Mouse (Mus musculus) neural tube, embryonic 12.5 days (tissue): ENCODE measurements at regions not wholly inside any gene's neighbourhood (a gene's known extent, or its start where the extent isn't known, plus 50 kb on each side); places are given as distances from the start of the nearest gene placed in this dataset.

Source experiments
- ATAC-seq: fragments of 200-750 bp; cut with Nextera tagmentation; 2 replicates; pipeline ENCODE4 v1.8.0; 2017; ENCODE audit warnings: low read depth, mild to moderate bottlenecking, moderate TSS enrichment, moderate library complexity; ENCODE audit not compliant: low FRiP score
- H3K27ac ChIP-seq: fragments of 300-500 bp; sonication (generic); 2 replicates; pipeline ENCODE4 v1.5.1; 2016
- H3K27me3 ChIP-seq: fragments of 300-500 bp; sonication (generic); replicated peaks from 2 replicates; pipeline ENCODE4 v1.6.1; 2016; ENCODE audit warnings: mild to moderate bottlenecking
- H3K36me3 ChIP-seq: fragments of 300-500 bp; sonication (generic); 2 replicates; pipeline ENCODE4 v1.6.1; 2016; ENCODE audit warnings: mild to moderate bottlenecking
- H3K4me1 ChIP-seq: fragments of 300-500 bp; sonication (generic); 2 replicates; pipeline ENCODE4 v1.6.1; 2016
- H3K4me2 ChIP-seq: fragments of 300-500 bp; sonication (generic); replicated peaks from 2 replicates; pipeline ENCODE4 v1.6.1; 2016; ENCODE audit warnings: mild to moderate bottlenecking
- H3K4me3 ChIP-seq: fragments of 300-500 bp; sonication (generic); 2 replicates; pipeline ENCODE4 v1.5.1; 2016
- H3K9ac ChIP-seq: fragments of 300-500 bp; sonication (generic); 2 replicates; pipeline ENCODE4 v1.6.1; 2016; ENCODE audit warnings: mild to moderate bottlenecking
- H3K9me3 ChIP-seq: fragments of 300-500 bp; sonication (generic); 2 replicates; pipeline ENCODE4 v1.6.1; 2016; ENCODE audit warnings: mild to moderate bottlenecking
- WGBS: fragments of 180-500 bp; shearing (Covaris S2); methylation state at CpG from one replicate; pipeline ENCODE4 v1.1.7; 2016; 5-methylcytosine and 5-hydroxymethylcytosine counted together

- Histone ChIP-seq H3K27me3 (no peaks in the 10 kb centered on the region), H3K4me1 (peaks cover 15% of the 10 kb centered on the region), H3K36me3 (no peaks in the 10 kb centered on the region), H3K27ac (no peak overlapping the region), H3K9ac (no peak overlapping the region), H3K4me2 (no peak overlapping the region), H3K4me3 (no peak overlapping the region), H3K9me3 (no peaks in the 10 kb centered on the region)
- no peak for ATAC-seq
- WGBS: 52% methylated on average over 9 of the region's 9 CpGs
Observed at GRCm38 (mm10) chr3:147081763-147082162, 229.6 kb downstream of the Ttll7 start.

- Histone ChIP-seq H3K4me3 (no peak overlapping the region), H3K4me2 (peak overlapping the region; percentile 47; the same call in 1 of the 2 replicates)
- peak; percentile 78; the same call in 1 of the 2 replicates for ATAC-seq
Observed at GRCm38 (mm10) chr3:147082255-147082943, 230.2 kb downstream of the Ttll7 start.

GRCm38 (mm10) chr3:147083374-147083773 lies 231.2 kb downstream of the Ttll7 start:
- Histone ChIP-seq H3K4me3 (no peak overlapping the region), H3K9me3 (no peaks in the 10 kb centered on the region), H3K4me2 (peak overlapping the region; percentile 47), H3K27ac (no peak overlapping the region), H3K4me1 (peaks cover 15% of the 10 kb centered on the region), H3K27me3 (no peaks in the 10 kb centered on the region), H3K9ac (no peak overlapping the region), H3K36me3 (no peaks in the 10 kb centered on the region)
- peak; percentile 56 for ATAC-seq
- 11% methylated on average over 11 of the region's 11 CpGs for WGBS

More at GRCm38 (mm10) chr3:147082255-147082943, 230.2 kb downstream of the Ttll7 start:
- no peaks in the 10 kb centered on the region for H3K27me3 ChIP-seq
- no peaks in the 10 kb centered on the region for H3K9me3 ChIP-seq
- no peak overlapping the region for H3K9ac ChIP-seq
- H3K36me3 ChIP-seq: no peaks in the 10 kb centered on the region
- H3K4me1 ChIP-seq: peaks cover 15% of the 10 kb centered on the region
- 11% methylated on average over 7 of the region's 7 CpGs for WGBS
- no peak overlapping the region for H3K27ac ChIP-seq

GRCm38 (mm10) chr3:147083823-147084222 lies 231.7 kb downstream of the Ttll7 start:
- Histone ChIP-seq H3K9ac (no peak overlapping the region), H3K27me3 (no peaks in the 10 kb centered on the region), H3K36me3 (no peaks in the 10 kb centered on the region), H3K4me2 (peak overlapping the region; percentile 47), H3K4me3 (no peak overlapping the region), H3K9me3 (no peaks in the 10 kb centered on the region), H3K27ac (no peak overlapping the region), H3K4me1 (peaks cover 15% of the 10 kb centered on the region)
- ATAC-seq: no peak
- 34% methylated on average over 4 of the region's 4 CpGs for WGBS

GRCm38 (mm10) chr3:147084624-147085189 lies 232.5 kb downstream of the Ttll7 start:
- Histone ChIP-seq H3K4me3 (no peak overlapping the region), H3K4me1 (peaks cover 15% of the 10 kb centered on the region), H3K9ac (no peak overlapping the region), H3K27me3 (no peaks in the 10 kb centered on the region), H3K27ac (no peak overlapping the region), H3K4me2 (no peak overlapping the region), H3K9me3 (no peaks in the 10 kb centered on the region), H3K36me3 (no peaks in the 10 kb centered on the region)
- WGBS: 37% methylated on average over 9 of the region's 9 CpGs
- no peak for ATAC-seq

GRCm38 (mm10) chr3:147088171-147088570 lies 236.0 kb downstream of the Ttll7 start:
- H3K9me3 ChIP-seq: no peaks in the 10 kb centered on the region
- H3K4me3 ChIP-seq: no peak overlapping the region
- 88% methylated on average over 6 of the region's 6 CpGs for WGBS
- peaks cover 6% of the 10 kb centered on the region for H3K4me1 ChIP-seq
- no peak overlapping the region for H3K9ac ChIP-seq
- H3K27me3 ChIP-seq: no peaks in the 10 kb centered on the region
- no peak overlapping the region for H3K27ac ChIP-seq
- H3K36me3 ChIP-seq: no peaks in the 10 kb centered on the region
- no peak for ATAC-seq
- H3K4me2 ChIP-seq: no peak overlapping the region

GRCm38 (mm10) chr3:147089716-147090115 lies 237.5 kb downstream of the Ttll7 start:
- H3K36me3 ChIP-seq: no peaks in the 10 kb centered on the region
- no peak overlapping the region for H3K27ac ChIP-seq
- 72% methylated on average over 10 of the region's 10 CpGs for WGBS
- H3K4me1 ChIP-seq: no peaks in the 10 kb centered on the region; the same call in 1 of the 2 replicates
- H3K4me2 ChIP-seq: no peak overlapping the region
- no peaks in the 10 kb centered on the region for H3K27me3 ChIP-seq
- no peak overlapping the region for H3K4me3 ChIP-seq
- no peaks in the 10 kb centered on the region for H3K9me3 ChIP-seq
- ATAC-seq: no peak
- H3K9ac ChIP-seq: no peak overlapping the region

- Histone ChIP-seq H3K9ac (no peak overlapping the region), H3K4me3 (no peak overlapping the region), H3K4me2 (no peak overlapping the region), H3K36me3 (no peaks in the 10 kb centered on the region), H3K27ac (no peak overlapping the region), H3K4me1 (no peaks in the 10 kb centered on the region), H3K27me3 (no peaks in the 10 kb centered on the region), H3K9me3 (no peaks in the 10 kb centered on the region)
- 69% methylated on average over 8 of the region's 8 CpGs for WGBS
- ATAC-seq: peak; percentile 34; the same call in 1 of the 2 replicates
Observed at GRCm38 (mm10) chr3:147092188-147093075, 240.3 kb downstream of the Ttll7 start.

- peaks cover 1% of the 10 kb centered on the region; the same call in 1 of the 2 replicates for H3K4me1 ChIP-seq
- no peak overlapping the region for H3K4me3 ChIP-seq
- ATAC-seq: peak; percentile 34; the same call in 1 of the 2 replicates
- no peak overlapping the region for H3K4me2 ChIP-seq
- no peaks in the 10 kb centered on the region for H3K9me3 ChIP-seq
- no peak overlapping the region for H3K9ac ChIP-seq
- no peak overlapping the region for H3K27ac ChIP-seq
- no peaks in the 10 kb centered on the region for H3K36me3 ChIP-seq
- 64% methylated on average over 5 of the region's 5 CpGs for WGBS
- H3K27me3 ChIP-seq: no peaks in the 10 kb centered on the region
Observed at GRCm38 (mm10) chr3:147093076-147093380, 240.9 kb downstream of the Ttll7 start.

- no peak overlapping the region for H3K9ac ChIP-seq
- H3K4me1 ChIP-seq: peaks cover 15% of the 10 kb centered on the region; the same call in 1 of the 2 replicates
- no peak overlapping the region for H3K27ac ChIP-seq
- H3K36me3 ChIP-seq: no peaks in the 10 kb centered on the region
- WGBS: 59% methylated on average over 9 of the region's 9 CpGs
- ATAC-seq: no peak
- no peak overlapping the region for H3K4me3 ChIP-seq
- H3K27me3 ChIP-seq: no peaks in the 10 kb centered on the region
- no peaks in the 10 kb centered on the region for H3K9me3 ChIP-seq
- H3K4me2 ChIP-seq: no peak overlapping the region
Observed at GRCm38 (mm10) chr3:147096179-147096578, 244.0 kb downstream of the Ttll7 start.

- H3K9ac ChIP-seq: no peak overlapping the region
- peaks cover 27% of the 10 kb centered on the region; the same call in 1 of the 2 replicates for H3K4me1 ChIP-seq
- no peaks in the 10 kb centered on the region for H3K9me3 ChIP-seq
- H3K4me2 ChIP-seq: peak overlapping the region; percentile 50
- no peak overlapping the region for H3K4me3 ChIP-seq
- no peaks in the 10 kb centered on the region for H3K36me3 ChIP-seq
- 15% methylated on average over 15 of the region's 15 CpGs for WGBS
- ATAC-seq: peak; percentile 14; the same call in 1 of the 2 replicates
- H3K27ac ChIP-seq: no peak overlapping the region
- H3K27me3 ChIP-seq: no peaks in the 10 kb centered on the region
Observed at GRCm38 (mm10) chr3:147098065-147098580, 246.0 kb downstream of the Ttll7 start.

- Histone ChIP-seq H3K27ac (no peak overlapping the region), H3K36me3 (no peaks in the 10 kb centered on the region), H3K27me3 (no peaks in the 10 kb centered on the region), H3K9me3 (no peaks in the 10 kb centered on the region), H3K4me3 (no peak overlapping the region), H3K9ac (no peak overlapping the region), H3K4me2 (peak overlapping the region; percentile 50), H3K4me1 (peaks cover 30% of the 10 kb centered on the region; the same call in 1 of the 2 replicates)
- 26% methylated on average over 6 of the region's 6 CpGs for WGBS
- no peak for ATAC-seq
Observed at GRCm38 (mm10) chr3:147098611-147099010, 246.4 kb downstream of the Ttll7 start.
